Mouse (Mus musculus) thymus, adult 2 months (tissue): ENCODE results near the gene Gm20388. TPM values are rescaled to one million over a fixed set of nuclear protein-coding genes. Genes with fewer than 3 reads are reported as not detected.

Experiments used
- DNase-seq: peaks from one replicate; pipeline ENCODE4 v3.0.0; 2021
- H3K27ac ChIP-seq: fragments of 200-500 bp; 2 replicates; pipeline ENCODE4 v1.5.1; 2012; ENCODE audit warnings: low read length, control low read depth; ENCODE audit not compliant: control insufficient read depth, insufficient read depth
- H3K27me3 ChIP-seq: fragments of 200-500 bp; 2 replicates; pipeline ENCODE4 v1.6.1; 2012; ENCODE audit warnings: mild to moderate bottlenecking, low read length, moderate library complexity, mixed read lengths; ENCODE audit not compliant: control insufficient read depth, insufficient read depth
- H3K36me3 ChIP-seq: fragments of 200-500 bp; 2 replicates; pipeline ENCODE4 v1.6.1; 2012; ENCODE audit warnings: mild to moderate bottlenecking, low read length, moderate library complexity; ENCODE audit not compliant: control insufficient read depth, insufficient read depth
- H3K4me1 ChIP-seq: fragments of 200-500 bp; replicated peaks from 2 replicates; pipeline ENCODE4 v1.6.1; 2012; ENCODE audit warnings: low read length; ENCODE audit not compliant: control insufficient read depth, insufficient read depth
- H3K4me3 ChIP-seq: fragments of 200-500 bp; 2 replicates; pipeline ENCODE4 v1.5.1; 2012; ENCODE audit warnings: mild to moderate bottlenecking, low read length, control low read depth, moderate library complexity; ENCODE audit not compliant: control insufficient read depth, insufficient read depth
- CTCF ChIP-seq: fragments of 200-500 bp; IDR thresholded peaks from 2 replicates; pipeline ENCODE4 v1.5.1; 2012; ENCODE audit warnings: mild to moderate bottlenecking, control low read depth, low read length, moderate library complexity, borderline replicate concordance; ENCODE audit not compliant: control insufficient read depth, poor library complexity, insufficient read depth; ENCODE audit errors: extremely low read depth
- POLR2A ChIP-seq: fragments of 200-500 bp; IDR thresholded peaks from 2 replicates; pipeline ENCODE4 v1.6.1; 2012; ENCODE audit warnings: mild to moderate bottlenecking, low read length, control low read depth, moderate library complexity; ENCODE audit not compliant: control insufficient read depth, poor library complexity, insufficient read depth; ENCODE audit errors: extremely low read depth
- WGBS: fragments of 180-500 bp; shearing (Covaris S2); methylation state at CpG from one replicate; pipeline ENCODE4 v1.1.7; 2018; 5-methylcytosine and 5-hydroxymethylcytosine counted together
- polyA plus RNA-seq: library from polyadenylated mRNA; depleted of rRNA; stranded (reverse); fragments of >200 nt; gene quantifications from 2 replicates; pipeline ENCODE4 v1.2.3, GENCODE M21; 2012

The Gm20388 gene
- polyA plus RNA-seq, 1 experiment, result 103 TPM

GRCm38 (mm10) chr8:121788786-121789185 is 1878.1 kb downstream of the Gm20388 start:
- Histone ChIP-seq H3K4me3 (no peak overlapping the region), H3K27ac (no peak overlapping the region), H3K36me3 (no peaks in the 10 kb centered on the region), H3K4me1 (peaks cover 12% of the 10 kb centered on the region; the same call in 1 of the 2 replicates), H3K27me3 (no peaks in the 10 kb centered on the region)
- TF ChIP-seq CTCF, result no peak
- no peak for TF ChIP-seq POLR2A
- WGBS, result 80% methylated on average over 8 of the region's 8 CpGs
- no peak for DNase-seq

GRCm38 (mm10) chr8:121792159-121792558 is 1881.5 kb downstream of the Gm20388 start:
- Histone ChIP-seq H3K4me1 (peaks cover 12% of the 10 kb centered on the region; the same call in 1 of the 2 replicates), H3K4me3 (no peak overlapping the region), H3K36me3 (no peaks in the 10 kb centered on the region), H3K27ac (no peak overlapping the region), H3K27me3 (no peaks in the 10 kb centered on the region)
- 3% methylated on average over 7 of the region's 7 CpGs for WGBS
- TF ChIP-seq POLR2A (no peak), CTCF (no peak)
- DNase-seq, result no peak

- H3K4me3 ChIP-seq, result no peak overlapping the region
- 75% methylated on average over 4 of the region's 4 CpGs for WGBS
- H3K4me1 ChIP-seq, result peaks cover 12% of the 10 kb centered on the region; the same call in 1 of the 2 replicates
- no peaks in the 10 kb centered on the region for H3K36me3 ChIP-seq
- DNase-seq, result no peak
- H3K27me3 ChIP-seq, result no peaks in the 10 kb centered on the region
- TF ChIP-seq POLR2A, result no peak
- TF ChIP-seq CTCF, result no peak
- no peak overlapping the region for H3K27ac ChIP-seq
Measured at GRCm38 (mm10) chr8:121792627-121793026, 1882.0 kb downstream of the Gm20388 start.

GRCm38 (mm10) chr8:121794151-121794550 is 1883.5 kb downstream of the Gm20388 start:
- TF ChIP-seq POLR2A (no peak), CTCF (no peak)
- Histone ChIP-seq H3K4me1 (peaks cover 12% of the 10 kb centered on the region; the same call in 1 of the 2 replicates), H3K27ac (no peak overlapping the region), H3K36me3 (no peaks in the 10 kb centered on the region), H3K4me3 (no peak overlapping the region), H3K27me3 (no peaks in the 10 kb centered on the region)
- WGBS, result 71% methylated on average over 3 of the region's 3 CpGs
- DNase-seq, result no peak

GRCm38 (mm10) chr8:121795461-121795860 is 1884.8 kb downstream of the Gm20388 start:
- Histone ChIP-seq H3K36me3 (no peaks in the 10 kb centered on the region), H3K27ac (no peak overlapping the region), H3K4me1 (peaks cover 12% of the 10 kb centered on the region; the same call in 1 of the 2 replicates), H3K27me3 (no peaks in the 10 kb centered on the region), H3K4me3 (no peak overlapping the region)
- DNase-seq, result no peak
- TF ChIP-seq POLR2A (no peak), CTCF (no peak)
- 94% methylated on average over 8 of the region's 8 CpGs for WGBS

GRCm38 (mm10) chr8:121796406-121796805 is 1885.8 kb downstream of the Gm20388 start:
- H3K4me3 ChIP-seq, result no peak overlapping the region
- WGBS, result 93% methylated on average over 11 of the region's 11 CpGs
- no peaks in the 10 kb centered on the region for H3K36me3 ChIP-seq
- no peak for DNase-seq
- TF ChIP-seq POLR2A (no peak), CTCF (no peak)
- H3K4me1 ChIP-seq, result peaks cover 12% of the 10 kb centered on the region; the same call in 1 of the 2 replicates
- no peak overlapping the region for H3K27ac ChIP-seq
- no peaks in the 10 kb centered on the region for H3K27me3 ChIP-seq

GRCm38 (mm10) chr8:121798401-121798800 is 1887.8 kb downstream of the Gm20388 start:
- WGBS, result 94% methylated on average over 6 of the region's 6 CpGs
- no peaks in the 10 kb centered on the region for H3K4me1 ChIP-seq
- H3K4me3 ChIP-seq, result no peak overlapping the region
- no peaks in the 10 kb centered on the region for H3K27me3 ChIP-seq
- peaks cover 3% of the 10 kb centered on the region; the same call in 1 of the 2 replicates for H3K36me3 ChIP-seq
- no peak overlapping the region for H3K27ac ChIP-seq
- DNase-seq, result no peak
- no peak for TF ChIP-seq CTCF
